Mouse (Mus musculus) small intestine, adult 2 months (tissue): ENCODE results near the gene Ldhd. TPM values are rescaled to one million over a fixed set of nuclear protein-coding genes. Genes with fewer than 3 reads are reported as not detected.
A peak's percentile ranks its signal among the peaks of the same experiment; 100 is the strongest.

Source experiments
- H3K27ac ChIP-seq: fragments of 200-500 bp; 2 replicates; pipeline ENCODE4 v1.5.1; 2012; ENCODE audit warnings: low read depth, low read length, control low read depth, inconsistent platforms; ENCODE audit not compliant: insufficient read depth
- H3K27me3 ChIP-seq: fragments of 200-500 bp; 2 replicates; pipeline ENCODE4 v1.6.1; 2012; ENCODE audit warnings: mild to moderate bottlenecking, moderate library complexity, low read length, inconsistent platforms; ENCODE audit not compliant: control insufficient read depth, insufficient read depth
- H3K36me3 ChIP-seq: fragments of 200-500 bp; 2 replicates; pipeline ENCODE4 v1.6.1; 2012; ENCODE audit warnings: mild to moderate bottlenecking, low read length, control low read depth, inconsistent platforms; ENCODE audit not compliant: control insufficient read depth, insufficient read depth
- H3K4me1 ChIP-seq: fragments of 200-500 bp; 2 replicates; pipeline ENCODE4 v1.6.1; 2012; ENCODE audit warnings: low read length, inconsistent platforms, mixed read lengths; ENCODE audit not compliant: control insufficient read depth, insufficient read depth, insufficient read length
- H3K4me3 ChIP-seq: fragments of 200-500 bp; 2 replicates; pipeline ENCODE4 v1.5.1; 2012; ENCODE audit warnings: low read depth, mild to moderate bottlenecking, control low read depth, inconsistent platforms, low read length, moderate library complexity
- CTCF ChIP-seq: fragments of 200-500 bp; IDR thresholded peaks from 2 replicates; pipeline ENCODE4 v1.5.1; 2012; ENCODE audit warnings: low read depth, mild to moderate bottlenecking, control low read depth, inconsistent platforms, low read length, moderate library complexity, mixed read lengths; ENCODE audit not compliant: insufficient replicate concordance, insufficient read length; ENCODE audit errors: extremely low read depth
- POLR2A ChIP-seq: fragments of 200-500 bp; IDR thresholded peaks from 2 replicates; pipeline ENCODE4 v1.6.1; 2012; ENCODE audit warnings: low read depth, mild to moderate bottlenecking, control low read depth, inconsistent platforms, low read length, moderate library complexity
- WGBS: fragments of 180-500 bp; shearing (Covaris S2); methylation state at CpG from one replicate; pipeline ENCODE4 v1.1.7; 2018; 5-methylcytosine and 5-hydroxymethylcytosine counted together
- polyA plus RNA-seq: library from polyadenylated mRNA; depleted of rRNA; stranded (reverse); fragments of >200 nt; gene quantifications from 2 replicates; pipeline ENCODE4 v1.2.3, GENCODE M21; 2012

The Ldhd gene
- polyA plus RNA-seq, 1 experiment = 2.8 TPM

DNA sequence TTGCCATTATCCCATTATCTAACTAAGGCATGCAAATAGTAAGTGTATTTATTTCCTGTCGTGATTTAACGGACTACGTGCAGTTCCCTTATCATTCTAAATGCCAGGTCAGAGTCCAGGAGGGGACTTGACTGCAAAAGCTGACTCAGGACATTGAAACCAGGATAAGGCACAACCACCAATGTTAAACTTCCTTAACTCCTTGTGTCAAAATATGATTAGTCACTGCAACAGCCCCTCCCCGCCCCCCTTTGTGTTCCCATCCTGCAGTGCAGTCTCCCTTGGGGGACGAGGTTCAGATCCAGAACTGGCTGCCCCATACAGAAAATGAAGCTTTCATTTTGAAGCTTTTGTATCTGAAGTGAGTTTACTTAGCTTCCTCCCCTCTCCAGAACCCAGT is 12.3 kb upstream of the Ldhd start:
- no peaks in the 10 kb centered on the region for H3K36me3 ChIP-seq
- H3K4me3 ChIP-seq = peak overlapping the region; percentile 43
- peak overlapping the region; percentile 93 for H3K27ac ChIP-seq
- WGBS = 8% methylated on average over 5 of the region's 5 CpGs
- peaks cover 6% of the 10 kb centered on the region; the same call in 1 of the 2 replicates for H3K4me1 ChIP-seq
- no peaks in the 10 kb centered on the region for H3K27me3 ChIP-seq
- TF ChIP-seq CTCF = no peak
- TF ChIP-seq POLR2A = no peak

DNA sequence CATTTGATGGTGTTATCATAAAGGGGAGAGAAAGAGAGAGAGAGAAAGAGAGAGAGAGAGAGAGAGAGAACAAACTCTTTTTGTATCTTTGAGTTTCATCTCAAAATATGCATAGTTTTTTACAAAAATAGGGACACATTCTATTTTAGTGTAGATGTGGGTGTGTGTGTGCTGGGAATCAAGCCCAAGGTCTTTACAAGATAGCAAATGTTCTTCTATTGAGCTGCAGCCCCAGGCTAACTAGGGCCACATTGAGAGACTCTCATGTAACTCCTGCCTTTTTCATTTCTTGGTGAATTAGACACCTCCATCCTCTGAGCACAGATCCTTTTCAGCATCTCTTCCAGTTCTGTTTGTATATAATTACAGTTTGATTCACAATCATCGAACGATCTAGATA is 10.9 kb upstream of the Ldhd start:
- Histone ChIP-seq H3K36me3 (no peaks in the 10 kb centered on the region), H3K4me3 (no peak overlapping the region), H3K27ac (no peak overlapping the region), H3K27me3 (no peaks in the 10 kb centered on the region), H3K4me1 (peaks cover 6% of the 10 kb centered on the region; the same call in 1 of the 2 replicates)
- no peak for TF ChIP-seq CTCF
- 92% methylated on average over 2 of the region's 2 CpGs for WGBS

DNA sequence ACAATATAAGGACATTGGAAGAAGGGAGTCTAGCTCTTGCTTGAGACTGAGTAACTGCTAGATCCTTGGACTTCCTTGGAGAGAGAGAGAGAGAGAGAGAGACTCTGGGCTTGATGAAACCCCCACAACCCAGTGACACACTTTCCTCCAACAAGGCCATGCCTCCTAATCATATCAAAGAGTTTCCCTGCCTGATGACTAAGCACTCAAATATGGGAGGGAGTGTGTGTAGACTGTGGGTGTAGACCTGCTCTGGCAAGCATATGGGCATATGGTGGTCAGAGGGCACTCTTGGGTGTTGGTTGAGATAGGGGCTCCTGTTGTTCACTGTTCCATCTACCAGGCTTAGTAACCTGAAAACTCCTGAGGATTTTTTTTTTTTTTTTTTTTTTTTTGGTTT is 7.9 kb upstream of the Ldhd start:
- no peak overlapping the region for H3K4me3 ChIP-seq
- no peaks in the 10 kb centered on the region for H3K27me3 ChIP-seq
- H3K4me1 ChIP-seq = peaks cover 6% of the 10 kb centered on the region; the same call in 1 of the 2 replicates
- TF ChIP-seq CTCF = no peak
- no peak for TF ChIP-seq POLR2A
- H3K27ac ChIP-seq = no peak overlapping the region
- H3K36me3 ChIP-seq = no peaks in the 10 kb centered on the region

DNA sequence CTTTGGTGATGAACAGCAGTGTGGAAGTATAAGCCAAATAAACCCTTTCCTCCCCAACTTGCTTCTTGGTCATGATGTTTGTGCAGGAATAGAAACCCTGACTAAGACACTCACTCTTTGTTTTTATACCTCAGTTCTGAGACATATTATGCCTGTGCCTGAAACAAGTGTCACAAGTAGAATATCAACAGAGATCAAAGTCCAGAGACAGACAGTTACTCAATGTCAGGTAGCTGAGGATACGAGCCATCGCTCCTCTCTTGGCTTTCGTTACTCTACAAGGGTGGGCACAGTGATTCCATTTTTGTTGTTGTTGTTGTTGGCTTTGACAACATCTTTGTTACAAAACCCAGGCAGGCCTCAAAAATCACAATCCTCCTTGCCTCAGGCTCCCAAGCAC is 2.8 kb upstream of the Ldhd start:
- H3K27me3 ChIP-seq = no peaks in the 10 kb centered on the region
- H3K27ac ChIP-seq = no peak overlapping the region
- H3K36me3 ChIP-seq = no peaks in the 10 kb centered on the region
- WGBS = 88% methylated on average over 3 of the region's 3 CpGs
- TF ChIP-seq POLR2A (no peak), CTCF (no peak)
- peaks cover 7% of the 10 kb centered on the region for H3K4me1 ChIP-seq
- H3K4me3 ChIP-seq = no peak overlapping the region

DNA sequence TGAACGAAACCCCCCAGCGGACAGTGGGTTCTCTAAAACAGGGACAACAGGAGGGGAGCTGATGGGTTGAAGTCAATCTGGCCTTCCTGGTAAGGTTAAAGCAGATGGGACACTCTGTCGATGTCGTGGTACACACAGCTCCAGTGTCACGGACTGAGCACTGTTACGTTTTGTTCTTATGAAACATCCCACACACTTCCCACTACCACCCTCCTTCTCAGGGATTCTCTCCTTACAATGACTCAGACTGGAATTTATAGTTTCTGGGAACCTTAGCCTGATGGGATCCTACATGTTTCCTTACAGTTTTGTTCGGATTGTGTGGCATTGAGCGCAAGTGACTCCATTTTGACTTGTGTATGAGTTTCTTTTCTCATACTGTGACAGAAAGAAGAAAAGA is 1.4 kb upstream of the Ldhd start:
- H3K27ac ChIP-seq = no peak overlapping the region
- TF ChIP-seq CTCF = no peak
- no peak for TF ChIP-seq POLR2A
- no peaks in the 10 kb centered on the region for H3K27me3 ChIP-seq
- H3K4me1 ChIP-seq = peaks cover 6% of the 10 kb centered on the region
- no peaks in the 10 kb centered on the region for H3K36me3 ChIP-seq
- no peak overlapping the region for H3K4me3 ChIP-seq
- 93% methylated on average over 8 of the region's 8 CpGs for WGBS

DNA sequence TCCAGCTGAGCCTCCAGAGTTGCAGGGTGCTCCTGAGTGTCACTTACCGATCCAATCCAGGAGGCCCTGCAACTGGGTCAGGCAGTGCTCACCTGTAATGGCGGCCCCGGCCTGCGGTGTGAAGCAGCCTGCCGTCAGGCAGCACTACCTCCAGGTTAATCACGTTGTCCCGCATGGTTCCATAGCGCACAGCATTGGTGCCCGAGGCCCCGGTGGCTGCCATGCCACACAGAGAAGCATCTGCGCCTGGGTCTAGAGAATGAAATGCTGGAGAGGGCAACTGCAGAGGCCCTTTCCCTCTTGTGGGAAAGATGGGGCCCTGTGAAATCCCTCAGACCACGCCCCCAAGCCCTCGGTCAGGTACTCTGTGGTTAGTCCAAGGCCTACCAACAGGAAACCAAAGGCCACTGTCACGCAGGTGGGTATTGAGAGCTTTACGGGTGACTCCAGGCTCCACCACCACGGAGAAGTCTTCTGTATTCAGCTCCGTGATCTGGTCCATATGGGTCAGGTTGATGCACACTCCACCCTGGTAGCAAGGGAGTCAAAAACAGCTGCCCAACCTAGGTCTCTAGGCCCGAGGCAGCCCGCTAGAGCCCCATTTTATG is 1.2 kb downstream of the Ldhd start:
- 86% methylated on average over 19 of the region's 19 CpGs for WGBS
- TF ChIP-seq CTCF (no peak), POLR2A (no peak)
- H3K27ac ChIP-seq = no peak overlapping the region
- H3K36me3 ChIP-seq = no peaks in the 10 kb centered on the region
- H3K27me3 ChIP-seq = no peaks in the 10 kb centered on the region
- no peak overlapping the region for H3K4me3 ChIP-seq
- peaks cover 8% of the 10 kb centered on the region for H3K4me1 ChIP-seq

DNA sequence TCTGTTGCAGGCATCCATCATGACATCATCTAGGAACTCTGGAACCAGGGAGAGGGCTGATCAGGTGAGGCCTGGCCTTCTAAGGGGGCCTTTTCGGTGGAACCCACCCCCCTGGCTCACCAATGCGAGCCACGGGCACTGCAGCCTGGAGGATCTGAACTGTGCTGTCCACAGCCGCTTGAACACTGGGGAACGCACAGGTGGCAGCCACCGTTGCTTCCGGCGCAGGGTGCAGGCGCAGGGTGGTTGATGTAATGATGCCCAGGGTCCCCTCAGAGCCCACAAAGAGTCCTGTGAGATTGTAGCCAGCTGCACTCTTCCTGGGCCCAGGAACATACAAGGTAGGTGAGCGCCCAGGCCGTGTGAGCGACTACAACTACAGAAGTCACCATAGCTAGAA is 1.8 kb downstream of the Ldhd start:
- Histone ChIP-seq H3K27me3 (no peaks in the 10 kb centered on the region), H3K27ac (no peak overlapping the region), H3K4me1 (peaks cover 8% of the 10 kb centered on the region), H3K4me3 (no peak overlapping the region), H3K36me3 (no peaks in the 10 kb centered on the region)
- WGBS = 94% methylated on average over 12 of the region's 12 CpGs
- no peak for TF ChIP-seq CTCF
- TF ChIP-seq POLR2A = no peak
